Mouse (Mus musculus): ENCODE data around the gene Col5a3.

Col5a3 gene

GRCm38 (mm10) chr9:20805706-20806105, 9.2 kb downstream of the Col5a3 start:
- DNase-seq (ENCODE audit: low read depth), result no peak

GRCm38 (mm10) chr9:20805159-20805495, 9.7 kb downstream of the Col5a3 start:
- no peak for DNase-seq (ENCODE audit: low read depth)

GRCm38 (mm10) chr9:20804266-20805158, 10.4 kb downstream of the Col5a3 start:
- peak; percentile 79 for DNase-seq (ENCODE audit: low read depth)

GRCm38 (mm10) chr9:20794108-20794806, 20.6 kb downstream of the Col5a3 start:
- DNase-seq (ENCODE audit: low read depth), result peak; percentile 64

GRCm38 (mm10) chr9:20790345-20790744, 24.5 kb downstream of the Col5a3 start:
- peak; percentile 14 for DNase-seq (ENCODE audit: low read depth)

GRCm38 (mm10) chr9:20789651-20790050, 25.2 kb downstream of the Col5a3 start:
- no peak for DNase-seq (ENCODE audit: low read depth)

- DNase-seq (ENCODE audit: low read depth), result no peak
Observed at GRCm38 (mm10) chr9:20787992-20788391, 26.9 kb downstream of the Col5a3 start.

GRCm38 (mm10) chr9:20785055-20785454, 29.8 kb downstream of the Col5a3 start:
- no peak for DNase-seq (ENCODE audit: low read depth)

GRCm38 (mm10) chr9:20781286-20781685, 33.6 kb downstream of the Col5a3 start:
- DNase-seq (ENCODE audit: low read depth), result peak; percentile 79

- no peak for DNase-seq (ENCODE audit: low read depth)
Observed at GRCm38 (mm10) chr9:20765274-20765673, 49.6 kb downstream of the Col5a3 start.

GRCm38 (mm10) chr9:20763099-20763498, 51.8 kb downstream of the Col5a3 start:
- DNase-seq (ENCODE audit: low read depth), result peak; percentile 43

- no peak for DNase-seq (ENCODE audit: low read depth)
Observed at GRCm38 (mm10) chr9:20762197-20762961, 52.5 kb downstream of the Col5a3 start.

GRCm38 (mm10) chr9:20761388-20761787, 53.5 kb downstream of the Col5a3 start:
- no peak for DNase-seq (ENCODE audit: low read depth)

- DNase-seq (ENCODE audit: low read depth), result peak; percentile 89
Observed at GRCm38 (mm10) chr9:20760813-20761212, 54.1 kb downstream of the Col5a3 start.

GRCm38 (mm10) chr9:20758896-20759295, 56.0 kb downstream of the Col5a3 start:
- no peak for DNase-seq (ENCODE audit: low read depth)

- no peak for DNase-seq (ENCODE audit: low read depth)
Observed at GRCm38 (mm10) chr9:20758243-20758642, 56.6 kb downstream of the Col5a3 start.

GRCm38 (mm10) chr9:20757087-20757955, 57.5 kb downstream of the Col5a3 start:
- DNase-seq (ENCODE audit: low read depth), result peak; percentile 69

- no peak for DNase-seq (ENCODE audit: low read depth)
Observed at GRCm38 (mm10) chr9:20756081-20756700, 58.7 kb downstream of the Col5a3 start.

- no peak for DNase-seq (ENCODE audit: low read depth)
Observed at GRCm38 (mm10) chr9:20754335-20754734, 60.5 kb downstream of the Col5a3 start.

- DNase-seq (ENCODE audit: low read depth), result no peak
Observed at GRCm38 (mm10) chr9:20751477-20752029, 63.3 kb downstream of the Col5a3 start.

- DNase-seq (ENCODE audit: low read depth), result no peak
Observed at GRCm38 (mm10) chr9:20749213-20749612, 65.7 kb downstream of the Col5a3 start.
